8 mouse cellular contexts compared by ENCODE assay signal in genomic region chr10:67025573-67026236, GRCm38 (mm10).
DNase-seq lines count a peak whose midpoint lies in the region; ATAC-seq and TF ChIP-seq lines count a peak whose summit lies in the region.

No protein-coding gene starts in this region.

- no peak for TF ChIP-seq CTCF in lung, adult 2 months (IDR thresholded peaks at IDR 0.05; ENCODE audit: insufficient read depth, low read length)

- intact Hi-C loops in heart, postnatal 10 days (cut with DNase I): loop anchor here (2.0 kb wide), 2 partner anchors 21 to 71 kb away; partner anchors contain the start of genes Jmjd1c and Reep3

- H3K4me1 ChIP-seq in forebrain, embryonic 11.5 days (replicated peaks; ENCODE audit: control insufficient read depth, insufficient read depth, low read length): peaks cover 3% of the 10 kb centered on the region; the same call in 1 of the 2 replicates
- H3K4me1 ChIP-seq in lung, adult 2 months (ENCODE audit: control insufficient read depth, insufficient read depth, low read length): peaks cover 10% of the 10 kb centered on the region; the same call in 1 of the 2 replicates

- no peak for ATAC-seq in forebrain, embryonic 11.5 days (replicated peaks; ENCODE audit: low FRiP score)
- no peak for ATAC-seq in erythroblast, adult 5-6 weeks (replicated peaks; ENCODE audit: low FRiP score, poor library complexity, severe bottlenecking)

- H3K36me3 ChIP-seq in forebrain, embryonic 11.5 days (ENCODE audit: control insufficient read depth, insufficient read depth, low read length): no peaks in the 10 kb centered on the region; the same call in 1 of the 2 replicates

- no peak overlapping the region for H3K4me2 ChIP-seq in forebrain, embryonic 11.5 days (ENCODE audit: low read depth, low read length, severe bottlenecking)

- H3K9me3 ChIP-seq in forebrain, embryonic 11.5 days (ENCODE audit: control insufficient read depth, low read length): no peaks in the 10 kb centered on the region

- 0 out of 2 replicates have a peak overlapping the region, but pooled peaks have one; percentile 1 for H3K27ac ChIP-seq in forebrain, embryonic 11.5 days (ENCODE audit: low read depth, low read length)

- WGBS in forebrain, embryonic 11.5 days: 60% methylated on average over 10 of the region's 10 CpGs
- 12% methylated on average over 10 of the region's 10 CpGs for WGBS in lung, adult 2 months

- no peak overlapping the region for H3K9ac ChIP-seq in forebrain, embryonic 11.5 days (ENCODE audit: low read length)

- peak; percentile 26 for DNase-seq in CD4-positive, CD25-positive, alpha-beta regulatory T cell, adult 2 months (ENCODE audit: low read depth, low spot score)
- peak; percentile 57 for DNase-seq in adrenal gland, postnatal 25 days
- no peak for DNase-seq in forebrain, embryonic 11.5 days (ENCODE audit: low spot score)
- peak; percentile 89 for DNase-seq in heart, postnatal 10 days
- DNase-seq in kidney, postnatal 4 days: peak; percentile 72 to 80
- DNase-seq in lung, adult 2 months: peak; percentile 61
- peak; percentile 66 for DNase-seq in ovary, adult 18-20 months (ENCODE audit: low spot score)

- TF ChIP-seq POLR2A in lung, adult 2 months (IDR thresholded peaks at IDR 0.05; ENCODE audit: borderline replicate concordance, extremely low read depth, low read depth, low read length): no peak

- no peak overlapping the region for H3K4me3 ChIP-seq in forebrain, embryonic 11.5 days (ENCODE audit: low read depth, low read length)
- no peak overlapping the region for H3K4me3 ChIP-seq in lung, adult 2 months (replicated peaks; ENCODE audit: extremely low read depth, low read depth, low read length)

- H3K27me3 ChIP-seq in forebrain, embryonic 11.5 days (ENCODE audit: control insufficient read depth, insufficient read depth, low read length): no peaks in the 10 kb centered on the region
